Mouse (Mus musculus): ENCODE data around the gene Frmd4b. TPM values are rescaled to one million over a fixed set of nuclear protein-coding genes. Genes with fewer than 3 reads are reported as not detected.

Gene Frmd4b
- polyA plus RNA-seq, 1 experiment, result 0.59 TPM

GRCm38 (mm10) chr6:97292894-97293293 is 324.4 kb downstream of the Frmd4b start:
- no peak overlapping the region for H3ac ChIP-seq (ENCODE audit: control insufficient read depth, insufficient read length)
- H3K36me3 ChIP-seq (ENCODE audit: control insufficient read depth, insufficient read depth), result no peaks in the 10 kb centered on the region
- H3K4me3 ChIP-seq, result no peak overlapping the region
- TF ChIP-seq SRF (IDR thresholded peaks at IDR 0.05; ENCODE audit: control insufficient read depth, insufficient read length, low read depth) (no peak), CEBPB (IDR thresholded peaks at IDR 0.05; ENCODE audit: insufficient read depth, poor library complexity, severe bottlenecking) (no peak), MAX (IDR thresholded peaks at IDR 0.05; ENCODE audit: low read depth) (no peak), TCF3 (IDR thresholded peaks at IDR 0.05; ENCODE audit: insufficient read length, low read depth) (no peak), POLR2AphosphoS2 (IDR thresholded peaks at IDR 0.05; ENCODE audit: insufficient read length, low read depth) (no peak), MYOD1 (IDR thresholded peaks at IDR 0.05; ENCODE audit: control insufficient read depth in 1 of 3, insufficient read length in 2 of 3, low read depth in 2 of 3) (no peak), MYOG (IDR thresholded peaks at IDR 0.05; ENCODE audit: control insufficient read depth in 1 of 3, insufficient read depth in 1 of 3, insufficient read length in 2 of 3, low read depth in 2 of 3) (no peak), TCF12 (IDR thresholded peaks at IDR 0.05; ENCODE audit: insufficient read depth, poor library complexity, severe bottlenecking) (no peak)
- no peaks in the 10 kb centered on the region for H3K79me2 ChIP-seq (ENCODE audit: control insufficient read depth, insufficient read depth)
- peaks cover 5% of the 10 kb centered on the region for H3K27me3 ChIP-seq (ENCODE audit: control insufficient read depth, insufficient read depth, insufficient read length)
- H3K4me2 ChIP-seq (ENCODE audit: low read depth), result no peak overlapping the region

GRCm38 (mm10) chr6:97292096-97292495 is 325.2 kb downstream of the Frmd4b start:
- no peaks in the 10 kb centered on the region for H3K79me2 ChIP-seq (ENCODE audit: control insufficient read depth, insufficient read depth)
- no peak overlapping the region for H3K4me2 ChIP-seq (ENCODE audit: low read depth)
- no peaks in the 10 kb centered on the region for H3K36me3 ChIP-seq (ENCODE audit: control insufficient read depth, insufficient read depth)
- no peak for TF ChIP-seq CEBPB (IDR thresholded peaks at IDR 0.05; ENCODE audit: insufficient read depth, poor library complexity, severe bottlenecking)
- TF ChIP-seq REST (IDR thresholded peaks at IDR 0.05; ENCODE audit: insufficient read depth, insufficient read length), result no peak
- TF ChIP-seq MYOG (IDR thresholded peaks at IDR 0.05; ENCODE audit: control insufficient read depth in 1 of 3, insufficient read depth in 1 of 3, insufficient read length in 2 of 3, low read depth in 2 of 3), result no peak
- peaks cover 4% of the 10 kb centered on the region for H3K27me3 ChIP-seq (ENCODE audit: control insufficient read depth, insufficient read depth, insufficient read length)
- H3ac ChIP-seq (ENCODE audit: control insufficient read depth, insufficient read length), result no peak overlapping the region
- H3K4me3 ChIP-seq, result no peak overlapping the region

- H3K36me3 ChIP-seq (ENCODE audit: control insufficient read depth, insufficient read depth), result no peaks in the 10 kb centered on the region
- H3K4me2 ChIP-seq (ENCODE audit: low read depth), result no peak overlapping the region
- H3ac ChIP-seq (ENCODE audit: control insufficient read depth, insufficient read length), result no peak overlapping the region
- peaks cover 4% of the 10 kb centered on the region for H3K27me3 ChIP-seq (ENCODE audit: control insufficient read depth, insufficient read depth, insufficient read length)
- no peaks in the 10 kb centered on the region for H3K79me2 ChIP-seq (ENCODE audit: control insufficient read depth, insufficient read depth)
- TF ChIP-seq MYOG (IDR thresholded peaks at IDR 0.05; ENCODE audit: control insufficient read depth in 1 of 3, insufficient read depth in 1 of 3, insufficient read length in 2 of 3, low read depth in 2 of 3), result peak in 1 of 3 experiments; percentile 40
- TF ChIP-seq TCF12 (IDR thresholded peaks at IDR 0.05; ENCODE audit: insufficient read depth, poor library complexity, severe bottlenecking), result no peak
- TF ChIP-seq MYOD1 (IDR thresholded peaks at IDR 0.05; ENCODE audit: control insufficient read depth in 1 of 3, insufficient read length in 2 of 3, low read depth in 2 of 3), result peak in 1 of 3 experiments; percentile 30
- no peak for TF ChIP-seq USF1 (IDR thresholded peaks at IDR 0.05; ENCODE audit: low read depth)
- no peak for TF ChIP-seq POLR2AphosphoS2 (IDR thresholded peaks at IDR 0.05; ENCODE audit: insufficient read length, low read depth)
- TF ChIP-seq REST (IDR thresholded peaks at IDR 0.05; ENCODE audit: insufficient read depth, insufficient read length), result no peak
- TF ChIP-seq E2F4 (IDR thresholded peaks at IDR 0.05; ENCODE audit: insufficient read depth), result no peak
- no peak for TF ChIP-seq CEBPB (IDR thresholded peaks at IDR 0.05; ENCODE audit: insufficient read depth, poor library complexity, severe bottlenecking)
- no peak overlapping the region for H3K4me3 ChIP-seq
Observed at GRCm38 (mm10) chr6:97291159-97291908, 326.0 kb downstream of the Frmd4b start.

- no peaks in the 10 kb centered on the region for H3K79me2 ChIP-seq (ENCODE audit: control insufficient read depth, insufficient read depth)
- H3K4me2 ChIP-seq (ENCODE audit: low read depth), result no peak overlapping the region
- no peak overlapping the region for H3K4me3 ChIP-seq
- H3ac ChIP-seq (ENCODE audit: control insufficient read depth, insufficient read length), result no peak overlapping the region
- no peaks in the 10 kb centered on the region for H3K36me3 ChIP-seq (ENCODE audit: control insufficient read depth, insufficient read depth)
- peaks cover 4% of the 10 kb centered on the region for H3K27me3 ChIP-seq (ENCODE audit: control insufficient read depth, insufficient read depth, insufficient read length)
- no peak for TF ChIP-seq MAX (IDR thresholded peaks at IDR 0.05; ENCODE audit: low read depth)
- no peak for TF ChIP-seq USF1 (IDR thresholded peaks at IDR 0.05; ENCODE audit: low read depth)
- TF ChIP-seq SRF (IDR thresholded peaks at IDR 0.05; ENCODE audit: control insufficient read depth, insufficient read length, low read depth), result no peak
- no peak for TF ChIP-seq MYOG (IDR thresholded peaks at IDR 0.05; ENCODE audit: control insufficient read depth in 1 of 3, insufficient read depth in 1 of 3, insufficient read length in 2 of 3, low read depth in 2 of 3)
- no peak for TF ChIP-seq TCF3 (IDR thresholded peaks at IDR 0.05; ENCODE audit: insufficient read length, low read depth)
- TF ChIP-seq POLR2A (IDR thresholded peaks at IDR 0.05; ENCODE audit: insufficient read length, low read depth), result no peak
- TF ChIP-seq E2F4 (IDR thresholded peaks at IDR 0.05; ENCODE audit: insufficient read depth), result no peak
- no peak for TF ChIP-seq TCF12 (IDR thresholded peaks at IDR 0.05; ENCODE audit: insufficient read depth, poor library complexity, severe bottlenecking)
- no peak for TF ChIP-seq CEBPB (IDR thresholded peaks at IDR 0.05; ENCODE audit: insufficient read depth, poor library complexity, severe bottlenecking)
- TF ChIP-seq POLR2AphosphoS2 (IDR thresholded peaks at IDR 0.05; ENCODE audit: insufficient read length, low read depth), result no peak
- no peak for TF ChIP-seq MYOD1 (IDR thresholded peaks at IDR 0.05; ENCODE audit: control insufficient read depth in 1 of 3, insufficient read length in 2 of 3, low read depth in 2 of 3)
- no peak for TF ChIP-seq REST (IDR thresholded peaks at IDR 0.05; ENCODE audit: insufficient read depth, insufficient read length)
Observed at GRCm38 (mm10) chr6:97290687-97291086, 326.7 kb downstream of the Frmd4b start.

- no peak overlapping the region for H3K4me3 ChIP-seq
- no peak overlapping the region for H3K4me2 ChIP-seq (ENCODE audit: low read depth)
- H3K79me2 ChIP-seq (ENCODE audit: control insufficient read depth, insufficient read depth), result no peaks in the 10 kb centered on the region
- H3ac ChIP-seq (ENCODE audit: control insufficient read depth, insufficient read length), result no peak overlapping the region
- no peak for TF ChIP-seq TCF3 (IDR thresholded peaks at IDR 0.05; ENCODE audit: insufficient read length, low read depth)
- peaks cover 4% of the 10 kb centered on the region for H3K27me3 ChIP-seq (ENCODE audit: control insufficient read depth, insufficient read depth, insufficient read length)
- H3K36me3 ChIP-seq (ENCODE audit: control insufficient read depth, insufficient read depth), result no peaks in the 10 kb centered on the region
Observed at GRCm38 (mm10) chr6:97289838-97290237, 327.5 kb downstream of the Frmd4b start.
